Mouse (Mus musculus) kidney, adult 2 months (tissue): ENCODE results near the gene Bsn.

Experiments
- CTCF ChIP-seq: fragments of 200-500 bp; conservative IDR thresholded peaks from 2 replicates; pipeline ENCODE4 v1.5.1; 2011; ENCODE audit warnings: low read depth, mild to moderate bottlenecking, control low read depth, low read length, moderate library complexity, mixed read lengths; ENCODE audit not compliant: insufficient read depth, insufficient read length
- POLR2A ChIP-seq: fragments of 200-500 bp; IDR thresholded peaks from one replicate; pipeline ENCODE4 v1.6.1; 2011; ENCODE audit warnings: low read depth, low read length, control low read depth

GRCm38 (mm10) chr9:108196920-108197677 lies 6.9 kb upstream of the Bsn start:
- TF ChIP-seq POLR2A (no peak), CTCF (no peak)
